Mouse (Mus musculus) midbrain, postnatal 0 days (tissue): ENCODE measurements around the gene Trabd2b. TPM values are rescaled to one million over a fixed set of nuclear protein-coding genes. Genes with fewer than 3 reads are reported as not detected.

Experiments used
- ATAC-seq: fragments of 200-750 bp; cut with Nextera tagmentation; 2 replicates; pipeline ENCODE4 v1.8.0; 2017; ENCODE audit warnings: moderate number of reproducible peaks, mild to moderate bottlenecking, moderate TSS enrichment, moderate library complexity; ENCODE audit not compliant: low FRiP score
- DNase-seq: peaks from one replicate; pipeline ENCODE4 v3.0.0-alpha.2; 2015; ENCODE audit warnings: low spot score
- H3K27ac ChIP-seq: fragments of 300-500 bp; sonication (generic); 2 replicates; pipeline ENCODE4 v1.5.1; 2014; ENCODE audit warnings: low read depth, mild to moderate bottlenecking, low read length, mixed read lengths
- H3K27me3 ChIP-seq: fragments of 300-500 bp; sonication (generic); 2 replicates; pipeline ENCODE4 v1.6.1; 2014; ENCODE audit warnings: low read length, control low read depth, mixed read lengths; ENCODE audit not compliant: insufficient read depth
- H3K36me3 ChIP-seq: fragments of 300-500 bp; sonication (generic); 2 replicates; pipeline ENCODE4 v1.6.1; 2014; ENCODE audit warnings: low read length, control low read depth, mixed read lengths; ENCODE audit not compliant: insufficient read depth
- H3K4me1 ChIP-seq: fragments of 300-500 bp; sonication (generic); 2 replicates; pipeline ENCODE4 v1.6.1; 2014; ENCODE audit warnings: mild to moderate bottlenecking, control low read depth, antibody characterized with exemption, low read length, mixed read lengths; ENCODE audit not compliant: insufficient read depth
- H3K4me2 ChIP-seq: fragments of 300-500 bp; sonication (generic); 2 replicates; pipeline ENCODE4 v1.6.1; 2014; ENCODE audit warnings: low read depth, mild to moderate bottlenecking, low read length, mixed read lengths; ENCODE audit not compliant: poor library complexity, severe bottlenecking
- H3K4me3 ChIP-seq: fragments of 300-500 bp; sonication (generic); 2 replicates; pipeline ENCODE4 v1.5.1; 2014; ENCODE audit warnings: low read depth, mild to moderate bottlenecking, low read length, moderate library complexity
- H3K9ac ChIP-seq: fragments of 300-500 bp; sonication (generic); replicated peaks from 2 replicates; pipeline ENCODE4 v1.6.1; 2014; ENCODE audit warnings: mild to moderate bottlenecking, low read length, moderate library complexity, mixed read lengths; ENCODE audit not compliant: poor library complexity, severe bottlenecking
- H3K9me3 ChIP-seq: fragments of 300-500 bp; sonication (generic); 2 replicates; pipeline ENCODE4 v1.6.1; 2016; ENCODE audit warnings: low read length, control low read depth
- CTCF ChIP-seq: IDR thresholded peaks from 2 replicates; pipeline ENCODE4 v1.5.1; 2016; ENCODE audit warnings: antibody characterized with exemption, mild to moderate bottlenecking
- WGBS: fragments of 180-500 bp; shearing (Covaris S2); extraction: QIAGEN DNeasy Blood & Tissue Kit; methylation state at CpG from one replicate; pipeline ENCODE4 v1.1.7; 2014; 5-methylcytosine and 5-hydroxymethylcytosine counted together
- polyA plus RNA-seq: library from polyadenylated mRNA; unstranded; fragments of >200 nt; fragmentation: Nextera tagmentation; extraction: Ambion mirVana; gene quantifications from 2 replicates; pipeline ENCODE4 v1.2.1, GENCODE M21; 2015
- total RNA-seq: library from RNA; depleted of rRNA; stranded (reverse); fragments of >200 nt; gene quantifications from 2 replicates; pipeline ENCODE4 v1.2.3, GENCODE M21; 2014

The Trabd2b gene
- total and polyA plus RNA-seq, 2 experiments from 2014 or later: 0.48 to 1.8 TPM

- Histone ChIP-seq H3K9ac (no peak overlapping the region), H3K4me3 (no peak overlapping the region), H3K9me3 (no peaks in the 10 kb centered on the region), H3K27me3 (no peaks in the 10 kb centered on the region), H3K4me1 (no peaks in the 10 kb centered on the region), H3K27ac (no peak overlapping the region), H3K4me2 (no peak overlapping the region), H3K36me3 (no peaks in the 10 kb centered on the region)
- DNase-seq: no peak
- no peak for TF ChIP-seq CTCF
- no peak for ATAC-seq
- 87% methylated on average over 4 of the region's 4 CpGs for WGBS
These were observed 206.3 kb downstream of the Trabd2b start for GRCm38 (mm10) chr4:114612827-114613226.

GRCm38 (mm10) chr4:114614086-114614485 lies 207.6 kb downstream of the Trabd2b start:
- no peak for TF ChIP-seq CTCF
- ATAC-seq (no peak), DNase-seq (peak; percentile 31)
- 83% methylated on average over 1 of the region's 1 CpGs for WGBS
- H3K27me3 ChIP-seq: no peaks in the 10 kb centered on the region
- no peak overlapping the region for H3K27ac ChIP-seq
- H3K36me3 ChIP-seq: no peaks in the 10 kb centered on the region
- no peak overlapping the region for H3K4me2 ChIP-seq
- H3K4me1 ChIP-seq: no peaks in the 10 kb centered on the region
- no peaks in the 10 kb centered on the region for H3K9me3 ChIP-seq
- no peak overlapping the region for H3K9ac ChIP-seq
- no peak overlapping the region for H3K4me3 ChIP-seq

GRCm38 (mm10) chr4:114615765-114616164 lies 209.2 kb downstream of the Trabd2b start:
- TF ChIP-seq CTCF: no peak
- no peaks in the 10 kb centered on the region for H3K4me1 ChIP-seq
- H3K27me3 ChIP-seq: no peaks in the 10 kb centered on the region
- H3K4me2 ChIP-seq: no peak overlapping the region
- no peak overlapping the region for H3K4me3 ChIP-seq
- ATAC-seq: no peak
- no peaks in the 10 kb centered on the region for H3K36me3 ChIP-seq
- WGBS: 91% methylated on average over 4 of the region's 4 CpGs
- H3K9me3 ChIP-seq: no peaks in the 10 kb centered on the region
- H3K27ac ChIP-seq: no peak overlapping the region
- DNase-seq: no peak
- H3K9ac ChIP-seq: no peak overlapping the region

- H3K27ac ChIP-seq: no peak overlapping the region
- no peaks in the 10 kb centered on the region for H3K9me3 ChIP-seq
- ATAC-seq (no peak), DNase-seq (no peak)
- H3K4me1 ChIP-seq: no peaks in the 10 kb centered on the region
- no peak overlapping the region for H3K4me3 ChIP-seq
- no peak overlapping the region for H3K4me2 ChIP-seq
- WGBS: 74% methylated on average over 5 of the region's 5 CpGs
- H3K9ac ChIP-seq: no peak overlapping the region
- no peaks in the 10 kb centered on the region for H3K36me3 ChIP-seq
- no peaks in the 10 kb centered on the region for H3K27me3 ChIP-seq
- no peak for TF ChIP-seq CTCF
These were observed 216.4 kb downstream of the Trabd2b start for GRCm38 (mm10) chr4:114622929-114623328.

- Histone ChIP-seq H3K4me2 (no peak overlapping the region), H3K27me3 (no peaks in the 10 kb centered on the region), H3K36me3 (no peaks in the 10 kb centered on the region), H3K27ac (no peak overlapping the region), H3K4me3 (no peak overlapping the region), H3K9ac (no peak overlapping the region), H3K4me1 (no peaks in the 10 kb centered on the region), H3K9me3 (no peaks in the 10 kb centered on the region)
- 69% methylated on average over 3 of the region's 3 CpGs for WGBS
- no peak for TF ChIP-seq CTCF
- DNase-seq: no peak
- ATAC-seq: no peak
These were observed 217.8 kb downstream of the Trabd2b start for GRCm38 (mm10) chr4:114624114-114624910.

- no peak for TF ChIP-seq CTCF
- no peak for DNase-seq
- Histone ChIP-seq H3K4me3 (no peak overlapping the region), H3K9ac (no peak overlapping the region), H3K27me3 (no peaks in the 10 kb centered on the region), H3K9me3 (no peaks in the 10 kb centered on the region), H3K4me2 (no peak overlapping the region), H3K4me1 (no peaks in the 10 kb centered on the region), H3K27ac (no peak overlapping the region), H3K36me3 (no peaks in the 10 kb centered on the region)
- WGBS: 11% methylated on average over 4 of the region's 4 CpGs
- ATAC-seq: 0 out of 2 replicates have a peak, but pooled peaks have one; percentile 31
These were observed 218.8 kb downstream of the Trabd2b start for GRCm38 (mm10) chr4:114625357-114625756.
